8 mouse cellular contexts compared by ENCODE assay signal in genomic region chr11:102623876-102624789, GRCm38 (mm10). TPM values are rescaled to one million over a fixed set of nuclear protein-coding genes. Genes with fewer than 3 reads are reported as not detected.
A peak's percentile ranks its signal among the peaks of the same experiment; 100 is the strongest.
DNase-seq lines count a peak whose midpoint lies in the region; ATAC-seq and TF ChIP-seq lines count a peak whose summit lies in the region.

No protein-coding gene starts in this region.

- no peak for TF ChIP-seq POLR2A in myocyte (IDR thresholded peaks at IDR 0.05; ENCODE audit: insufficient read length, low read depth)

- peaks cover 19% of the 10 kb centered on the region for H3K4me1 ChIP-seq in heart, embryonic 16.5 days (ENCODE audit: control insufficient read depth, insufficient read depth, low read length)

- peak overlapping the region; percentile 84 for H3K27ac ChIP-seq in heart, embryonic 16.5 days (ENCODE audit: low read length)

- peak; percentile 49 for DNase-seq in ES-CJ7 (ENCODE audit: low read depth, low spot score)
- peak; percentile 94 for DNase-seq in embryo, embryonic 11 days
- DNase-seq in kidney, postnatal 25 days = peak; percentile 55 to 62
- no peak for DNase-seq in cerebellum, adult 11 months
- DNase-seq in frontal cortex, postnatal 10 days (ENCODE audit: low spot score in 2 of 2) = no peak
- DNase-seq in right cerebral cortex, adult 2 months (ENCODE audit: low spot score in 2 of 2) = no peak

- 0 out of 2 replicates have a peak, but pooled peaks cover 2% of the 10 kb centered on the region for H3K36me3 ChIP-seq in heart, embryonic 16.5 days (ENCODE audit: control insufficient read depth, insufficient read depth)
- H3K36me3 ChIP-seq in myocyte (ENCODE audit: control insufficient read depth, insufficient read depth) = no peaks in the 10 kb centered on the region

- ATAC-seq in heart, embryonic 16.5 days (replicated peaks; ENCODE audit: extremely low read depth, insufficient read depth, low FRiP score) = peak; percentile 76

- peak overlapping the region; percentile 50 for H3K4me2 ChIP-seq in heart, embryonic 16.5 days (ENCODE audit: low read depth, low read length)
- peak overlapping the region; percentile 51 for H3K4me2 ChIP-seq in myocyte (ENCODE audit: low read depth)

- H3K27me3 ChIP-seq in heart, embryonic 16.5 days (ENCODE audit: control insufficient read depth, insufficient read depth, low read length) = no peaks in the 10 kb centered on the region
- H3K27me3 ChIP-seq in myocyte (ENCODE audit: control insufficient read depth, insufficient read depth, insufficient read length) = no peaks in the 10 kb centered on the region

- H3K4me3 ChIP-seq in heart, embryonic 16.5 days (ENCODE audit: low read length) = peak overlapping the region; percentile 31
- no peak overlapping the region for H3K4me3 ChIP-seq in myocyte

- H3K9me3 ChIP-seq in heart, embryonic 16.5 days (replicated peaks; ENCODE audit: control insufficient read depth, low read length) = 0 out of 2 replicates have a peak, but pooled peaks cover 4% of the 10 kb centered on the region

- WGBS in heart, embryonic 16.5 days = 11% methylated on average over 17 of the region's 17 CpGs

- H3K9ac ChIP-seq in heart, embryonic 16.5 days (ENCODE audit: low read length) = peak overlapping the region; percentile 30

- H3K79me2 ChIP-seq in myocyte (ENCODE audit: control insufficient read depth, insufficient read depth) = no peaks in the 10 kb centered on the region

- no peak overlapping the region for H3ac ChIP-seq in myocyte (ENCODE audit: control insufficient read depth, insufficient read length)

TF ChIP-seq in myocyte, 11 proteins besides CTCF, POLR2A, EP300 and RAD21:
- TF ChIP-seq MAX (IDR thresholded peaks at IDR 0.05; ENCODE audit: low read depth) (no peak), TCF3 (IDR thresholded peaks at IDR 0.05; ENCODE audit: insufficient read length, low read depth) (peak; percentile 63), USF1 (IDR thresholded peaks at IDR 0.05; ENCODE audit: low read depth) (no peak), MYOD1 (IDR thresholded peaks at IDR 0.05; ENCODE audit: control insufficient read depth in 1 of 3, insufficient read length in 2 of 3, low read depth in 2 of 3) (peak in 2 of 3 experiments; percentile 89 to 92), TCF12 (IDR thresholded peaks at IDR 0.05; ENCODE audit: insufficient read depth, poor library complexity, severe bottlenecking) (peak; percentile 92), REST (IDR thresholded peaks at IDR 0.05; ENCODE audit: insufficient read depth, insufficient read length) (no peak), MYOG (IDR thresholded peaks at IDR 0.05; ENCODE audit: control insufficient read depth in 1 of 3, insufficient read depth in 1 of 3, insufficient read length in 2 of 3, low read depth in 2 of 3) (peak; percentile 19 to 98 (median 89)), SRF (IDR thresholded peaks at IDR 0.05; ENCODE audit: control insufficient read depth, insufficient read length, low read depth) (no peak)
TF ChIP-seq in myocyte: peak in this region for 4.

RNA-seq across cellular contexts. Expression of gene Fzd2, which starts 19.9 kb away (rescaled TPM):
- 12.4 and 15.6 TPM in 2 replicates for polyA plus RNA-seq in heart, embryonic 16.5 days (2015; fragmentation: Nextera tagmentation; extraction: Ambion mirVana)
- polyA plus RNA-seq in myocyte (2012; fragmentation: generic; extraction: Trizol) = 66.9 TPM

RNA-seq across cellular contexts. Expression of gene Meioc, which starts 39.4 kb away (rescaled TPM):
- polyA plus RNA-seq in heart, embryonic 16.5 days (2015; fragmentation: Nextera tagmentation; extraction: Ambion mirVana) = 0.28 and 0.40 TPM in 2 replicates
- 0.01 TPM for polyA plus RNA-seq in myocyte (2012; fragmentation: generic; extraction: Trizol)

RNA-seq across cellular contexts. Expression of gene Gm11627, which starts 44.9 kb away (rescaled TPM):
- 9.5 and 13.6 TPM in 2 replicates for polyA plus RNA-seq in heart, embryonic 16.5 days (2015; fragmentation: Nextera tagmentation; extraction: Ambion mirVana)
- 1.9 TPM for polyA plus RNA-seq in myocyte (2012; fragmentation: generic; extraction: Trizol)

Comparison
In these comparisons a context has a peak if more than half of its experiments do, and no peak if none do; other contexts are left out.
1. DNase-seq: peak in ES-CJ7 (single experiment), embryo, embryonic 11 days (single experiment) and kidney, postnatal 25 days (2 of 2); none in cerebellum, adult 11 months (single experiment), frontal cortex, postnatal 10 days (0 of 2) and right cerebral cortex, adult 2 months (0 of 2).